Mouse (Mus musculus) liver, embryonic 14.5 days (tissue): ENCODE measurements at regions not wholly inside any gene's neighbourhood (a gene's known extent, or its start where the extent isn't known, plus 50 kb on each side); places are given as distances from the start of the nearest gene placed in this dataset.

Experiments
- CTCF ChIP-seq: IDR thresholded peaks from 2 replicates; pipeline ENCODE4 v1.5.1; 2016; ENCODE audit warnings: antibody characterized with exemption, low read depth, control low read depth
- EP300 ChIP-seq: IDR thresholded peaks from 2 replicates; pipeline ENCODE4 v1.6.1; 2016; ENCODE audit warnings: antibody characterized with exemption, low read depth

DNA sequence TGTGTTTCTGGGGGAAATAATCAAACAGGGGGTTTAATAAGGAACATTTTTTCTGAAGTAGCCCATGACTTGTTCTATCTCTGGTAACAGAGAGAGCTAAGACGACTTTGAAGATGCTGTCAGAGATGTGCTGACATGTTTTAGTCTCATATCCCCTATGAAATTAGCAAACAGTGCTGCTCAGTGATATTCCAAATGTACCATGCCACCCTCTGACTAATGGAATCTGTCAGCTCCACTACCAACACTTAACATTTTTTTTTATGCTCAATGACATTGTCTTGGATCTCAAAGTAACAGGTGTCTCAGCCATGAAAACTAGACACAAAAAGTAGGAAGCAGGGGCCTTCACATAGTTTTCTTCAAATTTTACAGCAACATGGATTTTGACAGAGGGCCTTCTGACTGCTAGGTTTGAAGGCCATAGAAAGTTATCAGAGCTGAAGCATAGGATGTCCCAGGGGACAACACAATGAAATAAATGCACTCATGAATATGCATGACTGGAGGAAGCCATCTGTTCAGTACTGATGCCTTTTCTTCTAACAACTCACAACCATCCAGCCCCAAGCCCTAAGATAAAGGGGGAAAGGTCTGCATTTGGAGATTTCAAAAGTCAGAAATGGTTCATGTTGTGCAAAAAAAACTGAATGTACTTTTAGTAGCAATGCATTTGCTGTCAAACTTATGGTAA lies 225.7 kb upstream of the Lrrn1 start:
- TF ChIP-seq CTCF: no peak
- TF ChIP-seq EP300: no peak
